Mouse (Mus musculus) testis, adult 10 weeks (tissue): ENCODE data around the gene Synrg. TPM values are rescaled to one million over a fixed set of nuclear protein-coding genes. Genes with fewer than 3 reads are reported as not detected.

Experiments used
- polyA plus RNA-seq: library from polyadenylated mRNA; stranded (reverse); fragments of 350-450 nt; fragmentation: Illumina TruSeq; extraction: RNeasy Lipid Tissue Mini Kit (QIAGEN cat#74804); gene quantifications from one replicate; pipeline ENCODE4 v1.2.3, GENCODE M21; 2014; ENCODE audit warnings: low read depth, low replicate concordance

Gene Synrg
- 36.4 TPM for polyA plus RNA-seq

GRCm38 (mm10) chr11:83963991-83964921, at the start of gene Synrg:
Gene Synrg, plus strand, starts transcription at chr11:83964428.

GRCm38 (mm10) chr11:83941950-83942840, 22.0 kb upstream of the Synrg start, which contains the start of gene Ddx52:
Gene Ddx52, plus strand, starts transcription at chr11:83942062.

GRCm38 (mm10) chr11:84069034-84069370, 104.8 kb downstream of the Synrg start, which contains the start of gene Dusp14:
Gene Dusp14, minus strand, starts transcription at chr11:84069261.

Other genes starting within 250 kb of the Synrg start
- not detected for gene Wfdc21, start 217.5 kb upstream of the Synrg start, polyA plus RNA-seq
- gene Heatr6, start 210.7 kb upstream of the Synrg start, polyA plus RNA-seq: 2.6 TPM
- 7.5 TPM for gene Hnf1b, start 114.4 kb upstream of the Synrg start, polyA plus RNA-seq
- 55.1 TPM for gene Ddx52, start 22.4 kb upstream of the Synrg start, polyA plus RNA-seq
- gene Dusp14, start 104.8 kb downstream of the Synrg start, polyA plus RNA-seq: 0.42 TPM
- gene Tada2a, start 165.2 kb downstream of the Synrg start, polyA plus RNA-seq: 7.6 TPM
- 41.0 TPM for gene Acaca, start 165.2 kb downstream of the Synrg start, polyA plus RNA-seq
- gene Gm11437, start 203.0 kb downstream of the Synrg start, polyA plus RNA-seq: not detected